Mouse (Mus musculus) ES-E14 (cell line): ENCODE measurements at regions not wholly inside any gene's neighbourhood (a gene's known extent, or its start where the extent isn't known, plus 50 kb on each side); places are given as distances from the start of the nearest gene placed in this dataset.

Source experiments
- CHD2 ChIP-seq: IDR thresholded peaks from 2 replicates; pipeline ENCODE4 v1.6.1; 2014; ENCODE audit warnings: mild to moderate bottlenecking, low read depth, low read length, inconsistent platforms
- HCFC1 ChIP-seq: IDR thresholded peaks from 2 replicates; pipeline ENCODE4 v1.6.1; 2012; ENCODE audit warnings: low read length, inconsistent platforms, borderline replicate concordance; ENCODE audit not compliant: insufficient read depth
- MAFK ChIP-seq: IDR thresholded peaks from 2 replicates; pipeline ENCODE4 v1.6.1; 2014; ENCODE audit warnings: mild to moderate bottlenecking, low read depth, low read length, inconsistent platforms; ENCODE audit not compliant: insufficient read depth
- ZC3H11A ChIP-seq: IDR thresholded peaks from 2 replicates; pipeline ENCODE4 v1.6.1; 2012; ENCODE audit warnings: low read depth, mild to moderate bottlenecking, inconsistent platforms, low read length, borderline replicate concordance

- TF ChIP-seq ZC3H11A (no peak), HCFC1 (no peak), MAFK (no peak), CHD2 (no peak)
These were observed 53.9 kb upstream of the Tom1l1 start for GRCm38 (mm10) chr11:90741952-90742617.
